Mouse (Mus musculus): ENCODE measurements around the gene Ezh2.

GRCm38 (mm10) chr6:47494562-47494961 is 100.6 kb downstream of the Ezh2 start:
- TF ChIP-seq CTCF (conservative IDR thresholded peaks at IDR 0.05; ENCODE audit: low read length) (no peak), POU5F1 (IDR thresholded peaks at IDR 0.05; ENCODE audit: borderline replicate concordance, low read length) (no peak), NANOG (IDR thresholded peaks at IDR 0.05; ENCODE audit: borderline replicate concordance, low read length) (no peak)
